Mouse (Mus musculus) heart, postnatal 0 days (tissue): ENCODE results near the gene Alx3. TPM values are rescaled to one million over a fixed set of nuclear protein-coding genes. Genes with fewer than 3 reads are reported as not detected.

Source experiments
- ATAC-seq: fragments of 200-750 bp; cut with Nextera tagmentation; 2 replicates; pipeline ENCODE4 v1.8.0; 2017; ENCODE audit warnings: low read depth, moderate number of reproducible peaks, moderate library complexity; ENCODE audit not compliant: insufficient read depth
- DNase-seq: peaks from one replicate; pipeline ENCODE4 v3.0.0-alpha.2; 2016; ENCODE audit warnings: low spot score
- H3K27ac ChIP-seq: fragments of 300-500 bp; sonication (generic); 2 replicates; pipeline ENCODE4 v1.5.1; 2014; ENCODE audit warnings: low read depth, mild to moderate bottlenecking
- H3K27me3 ChIP-seq: fragments of 300-500 bp; sonication (generic); 2 replicates; pipeline ENCODE4 v1.6.1; 2014; ENCODE audit warnings: low read length, mixed read lengths; ENCODE audit not compliant: control insufficient read depth, insufficient read depth
- H3K36me3 ChIP-seq: fragments of 300-500 bp; sonication (generic); replicated peaks from 2 replicates; pipeline ENCODE4 v1.6.1; 2014; ENCODE audit warnings: low read length, mixed read lengths; ENCODE audit not compliant: control insufficient read depth, insufficient read depth
- H3K4me1 ChIP-seq: fragments of 300-500 bp; sonication (generic); 2 replicates; pipeline ENCODE4 v1.6.1; 2014; ENCODE audit warnings: antibody characterized with exemption; ENCODE audit not compliant: control insufficient read depth, insufficient read depth
- H3K4me2 ChIP-seq: fragments of 300-500 bp; sonication (generic); 2 replicates; pipeline ENCODE4 v1.6.1; 2014; ENCODE audit warnings: low read depth, mild to moderate bottlenecking, low read length, moderate library complexity
- H3K4me3 ChIP-seq: fragments of 300-500 bp; sonication (generic); 2 replicates; pipeline ENCODE4 v1.5.1; 2014; ENCODE audit warnings: low read depth, low read length
- H3K9ac ChIP-seq: fragments of 300-500 bp; sonication (generic); replicated peaks from 2 replicates; pipeline ENCODE4 v1.6.1; 2014; ENCODE audit warnings: low read depth, low read length, mixed read lengths
- H3K9me3 ChIP-seq: fragments of 300-500 bp; sonication (generic); replicated peaks from 2 replicates; pipeline ENCODE4 v1.6.1; 2016; ENCODE audit warnings: low read length; ENCODE audit not compliant: control insufficient read depth
- CTCF ChIP-seq: IDR thresholded peaks from 2 replicates; pipeline ENCODE4 v1.5.1; 2016; ENCODE audit warnings: antibody characterized with exemption, control low read depth, low read depth
- EP300 ChIP-seq: IDR thresholded peaks from 2 replicates; pipeline ENCODE4 v1.6.1; 2016; ENCODE audit warnings: antibody characterized with exemption, low read depth
- WGBS: fragments of 180-500 bp; shearing (Covaris S2); extraction: QIAGEN DNeasy Blood & Tissue Kit; methylation state at CpG from one replicate; pipeline ENCODE4 v1.1.7; 2014; 5-methylcytosine and 5-hydroxymethylcytosine counted together
- polyA plus RNA-seq: library from polyadenylated mRNA; unstranded; fragments of >200 nt; fragmentation: Nextera tagmentation; extraction: Ambion mirVana; gene quantifications from 2 replicates; pipeline ENCODE4 v1.2.1, GENCODE M21; 2015
- total RNA-seq: library from RNA; depleted of rRNA; stranded (reverse); fragments of >200 nt; gene quantifications from 2 replicates; pipeline ENCODE4 v1.2.3, GENCODE M21; 2014; ENCODE audit warnings: low replicate concordance

The Alx3 gene
- total and polyA plus RNA-seq, 2 experiments from 2014 or later: not detected

- no peaks in the 10 kb centered on the region for H3K27me3 ChIP-seq
- WGBS: 94% methylated on average over 3 of the region's 3 CpGs
- H3K27ac ChIP-seq: no peak overlapping the region
- ATAC-seq: no peak
- peaks cover 3% of the 10 kb centered on the region; the same call in 1 of the 2 replicates for H3K4me1 ChIP-seq
- peaks cover 97% of the 10 kb centered on the region for H3K36me3 ChIP-seq
- H3K4me3 ChIP-seq: no peak overlapping the region
- no peak for DNase-seq
- H3K9ac ChIP-seq: no peak overlapping the region
- H3K9me3 ChIP-seq: no peaks in the 10 kb centered on the region
- no peak overlapping the region for H3K4me2 ChIP-seq
- TF ChIP-seq CTCF: no peak
- no peak for TF ChIP-seq EP300
Observed at GRCm38 (mm10) chr3:107617800-107618199, 23.0 kb downstream of the Alx3 start.

- no peak for TF ChIP-seq EP300
- no peak for TF ChIP-seq CTCF
- DNase-seq: no peak
- H3K36me3 ChIP-seq: peaks cover 97% of the 10 kb centered on the region
- no peak overlapping the region for H3K4me2 ChIP-seq
- no peaks in the 10 kb centered on the region for H3K9me3 ChIP-seq
- H3K4me1 ChIP-seq: peaks cover 3% of the 10 kb centered on the region; the same call in 1 of the 2 replicates
- no peak overlapping the region for H3K27ac ChIP-seq
- no peak overlapping the region for H3K9ac ChIP-seq
- no peaks in the 10 kb centered on the region for H3K27me3 ChIP-seq
- ATAC-seq: no peak
- WGBS: 86% methylated on average over 6 of the region's 6 CpGs
- H3K4me3 ChIP-seq: no peak overlapping the region
Observed at GRCm38 (mm10) chr3:107619911-107620310, 25.1 kb downstream of the Alx3 start.

- Histone ChIP-seq H3K36me3 (peaks cover 97% of the 10 kb centered on the region), H3K4me2 (no peak overlapping the region), H3K4me1 (peaks cover 3% of the 10 kb centered on the region; the same call in 1 of the 2 replicates), H3K9me3 (no peaks in the 10 kb centered on the region), H3K27ac (no peak overlapping the region), H3K4me3 (no peak overlapping the region), H3K9ac (no peak overlapping the region), H3K27me3 (no peaks in the 10 kb centered on the region)
- no peak for TF ChIP-seq CTCF
- TF ChIP-seq EP300: no peak
- DNase-seq (no peak), ATAC-seq (no peak; the same call in 1 of the 2 replicates)
- 79% methylated on average over 21 of the region's 21 CpGs for WGBS
Observed at GRCm38 (mm10) chr3:107621286-107622075, 26.6 kb downstream of the Alx3 start.

GRCm38 (mm10) chr3:107622537-107622936, 27.7 kb downstream of the Alx3 start:
- no peak overlapping the region for H3K27ac ChIP-seq
- no peak for TF ChIP-seq EP300
- TF ChIP-seq CTCF: no peak
- WGBS: 88% methylated on average over 7 of the region's 7 CpGs
- H3K9ac ChIP-seq: no peak overlapping the region
- no peaks in the 10 kb centered on the region for H3K9me3 ChIP-seq
- no peak for DNase-seq
- H3K36me3 ChIP-seq: peaks cover 97% of the 10 kb centered on the region
- no peaks in the 10 kb centered on the region for H3K4me1 ChIP-seq
- H3K27me3 ChIP-seq: no peaks in the 10 kb centered on the region
- no peak for ATAC-seq
- no peak overlapping the region for H3K4me3 ChIP-seq
- no peak overlapping the region for H3K4me2 ChIP-seq

- no peak for TF ChIP-seq CTCF
- TF ChIP-seq EP300: no peak
- DNase-seq (no peak), ATAC-seq (no peak)
- Histone ChIP-seq H3K9me3 (no peaks in the 10 kb centered on the region), H3K4me2 (no peak overlapping the region), H3K4me3 (no peak overlapping the region), H3K27ac (no peak overlapping the region), H3K4me1 (no peaks in the 10 kb centered on the region), H3K9ac (no peak overlapping the region), H3K36me3 (peaks cover 89% of the 10 kb centered on the region), H3K27me3 (no peaks in the 10 kb centered on the region)
- WGBS: 91% methylated on average over 8 of the region's 8 CpGs
Observed at GRCm38 (mm10) chr3:107624424-107624823, 29.6 kb downstream of the Alx3 start.
